Mouse (Mus musculus): ENCODE measurements around the gene Sphk2. TPM values are rescaled to one million over a fixed set of nuclear protein-coding genes. Genes with fewer than 3 reads are reported as not detected.

Sphk2 gene
- polyA plus RNA-seq, 1 experiment from 2014 or later: 26.5 TPM

GRCm38 (mm10) chr7:45742338-45742737, 24.5 kb upstream of the Sphk2 start:
- H3K9ac ChIP-seq: no peak overlapping the region

DNA sequence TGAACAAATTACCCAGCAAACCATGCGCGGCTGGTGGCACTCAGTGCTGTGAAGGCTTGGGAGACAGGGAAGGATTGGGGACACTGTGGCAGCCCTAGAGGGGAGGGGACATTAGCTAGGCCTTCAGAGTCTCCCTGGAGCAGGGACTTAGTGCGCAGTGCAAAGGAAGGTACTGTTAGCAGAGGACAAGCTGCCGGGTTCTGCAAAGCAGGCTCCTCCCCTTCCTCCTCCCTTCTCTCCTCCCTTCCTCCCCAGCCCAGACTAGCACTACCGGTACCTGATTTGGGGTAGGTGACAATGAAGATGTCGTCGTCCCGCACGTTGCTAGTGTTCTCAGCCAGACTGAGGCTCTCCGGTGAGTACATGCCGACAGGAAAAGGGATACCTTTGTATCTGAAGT, 24.0 kb upstream of the Sphk2 start:
- 28% methylated on average over 11 of the region's 11 CpGs for WGBS
- Histone ChIP-seq H3K36me3 (no peaks in the 10 kb centered on the region), H3K27ac (0 out of 2 replicates have a peak overlapping the region, but pooled peaks have one; percentile 0), H3K9me3 (no peaks in the 10 kb centered on the region), H3K4me3 (peak overlapping the region; percentile 33), H3K27me3 (no peaks in the 10 kb centered on the region), H3K4me2 (peak overlapping the region; percentile 53), H3K9ac (no peak overlapping the region), H3K4me1 (peaks cover 9% of the 10 kb centered on the region; the same call in 1 of the 2 replicates)
- 0 out of 2 replicates have a peak, but pooled peaks have one; percentile 66 for ATAC-seq (ENCODE audit: borderline replicate concordance, extremely low read depth, low FRiP score, low TSS enrichment)

More at GRCm38 (mm10) chr7:45742338-45742737, 24.5 kb upstream of the Sphk2 start:
- WGBS: 26% methylated on average over 19 of the region's 19 CpGs
- Histone ChIP-seq H3K27ac (0 out of 2 replicates have a peak overlapping the region, but pooled peaks have one; percentile 0), H3K4me2 (peak overlapping the region; percentile 53), H3K36me3 (no peaks in the 10 kb centered on the region), H3K27me3 (no peaks in the 10 kb centered on the region), H3K4me1 (peaks cover 9% of the 10 kb centered on the region; the same call in 1 of the 2 replicates), H3K9me3 (no peaks in the 10 kb centered on the region), H3K4me3 (peak overlapping the region; percentile 33)
- 0 out of 2 replicates have a peak, but pooled peaks have one; percentile 35 for ATAC-seq (ENCODE audit: borderline replicate concordance, extremely low read depth, low FRiP score, low TSS enrichment)

DNA sequence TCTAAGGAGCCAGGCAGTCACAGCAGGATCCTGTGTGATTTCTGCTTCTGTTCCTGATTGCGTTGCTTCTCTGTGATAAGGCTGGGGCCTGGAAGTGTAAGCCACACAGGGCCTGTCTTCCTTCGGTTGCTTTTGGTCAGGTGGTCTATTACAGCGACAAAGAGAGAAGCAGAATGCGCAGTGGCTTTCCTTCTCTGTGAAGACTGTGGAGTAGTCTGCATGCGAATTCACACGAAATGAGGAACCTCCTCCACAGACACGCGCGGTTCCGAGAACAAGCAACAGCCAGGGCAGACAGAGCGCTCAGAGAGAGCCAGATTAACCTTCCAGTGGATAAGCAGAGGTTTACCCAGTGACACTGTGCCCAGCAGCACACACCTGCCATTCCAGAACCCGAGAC, 23.5 kb upstream of the Sphk2 start:
- WGBS: 77% methylated on average over 12 of the region's 12 CpGs
- H3K4me1 ChIP-seq: peaks cover 9% of the 10 kb centered on the region; the same call in 1 of the 2 replicates
- H3K27me3 ChIP-seq: no peaks in the 10 kb centered on the region
- no peaks in the 10 kb centered on the region for H3K36me3 ChIP-seq
- H3K9me3 ChIP-seq: no peaks in the 10 kb centered on the region
- no peak overlapping the region for H3K27ac ChIP-seq
- peak overlapping the region; percentile 53 for H3K4me2 ChIP-seq
- H3K4me3 ChIP-seq: no peak overlapping the region
- ATAC-seq (ENCODE audit: borderline replicate concordance, extremely low read depth, low FRiP score, low TSS enrichment): no peak
- H3K9ac ChIP-seq: no peak overlapping the region

DNA sequence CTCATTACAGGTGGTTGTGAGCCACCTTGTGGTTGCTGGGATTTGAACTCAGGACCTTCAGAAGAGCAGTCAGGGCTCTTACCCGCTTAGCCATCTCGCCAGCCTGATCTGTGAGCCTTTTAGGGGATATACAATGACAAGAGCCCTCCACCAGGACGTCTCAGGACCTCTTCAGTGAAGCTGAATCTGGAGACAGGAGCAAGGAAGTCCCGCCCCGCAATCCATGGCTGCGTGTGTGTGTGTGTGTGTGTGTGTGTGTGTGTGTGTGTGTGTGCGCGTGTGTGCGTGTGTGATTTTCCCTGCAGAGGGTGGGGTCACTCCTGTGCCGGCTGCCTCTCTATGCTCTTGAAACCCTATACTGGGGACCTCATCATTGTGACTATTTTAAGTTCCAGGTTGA, 22.0 kb upstream of the Sphk2 start:
- ATAC-seq (ENCODE audit: borderline replicate concordance, extremely low read depth, low FRiP score, low TSS enrichment): no peak
- 57% methylated on average over 10 of the region's 10 CpGs for WGBS
- H3K4me1 ChIP-seq: peaks cover 9% of the 10 kb centered on the region; the same call in 1 of the 2 replicates
- no peaks in the 10 kb centered on the region for H3K36me3 ChIP-seq
- H3K4me3 ChIP-seq: no peak overlapping the region
- no peaks in the 10 kb centered on the region for H3K27me3 ChIP-seq
- H3K9me3 ChIP-seq: no peaks in the 10 kb centered on the region
- no peak overlapping the region for H3K9ac ChIP-seq
- H3K4me2 ChIP-seq: no peak overlapping the region
- H3K27ac ChIP-seq: no peak overlapping the region

DNA sequence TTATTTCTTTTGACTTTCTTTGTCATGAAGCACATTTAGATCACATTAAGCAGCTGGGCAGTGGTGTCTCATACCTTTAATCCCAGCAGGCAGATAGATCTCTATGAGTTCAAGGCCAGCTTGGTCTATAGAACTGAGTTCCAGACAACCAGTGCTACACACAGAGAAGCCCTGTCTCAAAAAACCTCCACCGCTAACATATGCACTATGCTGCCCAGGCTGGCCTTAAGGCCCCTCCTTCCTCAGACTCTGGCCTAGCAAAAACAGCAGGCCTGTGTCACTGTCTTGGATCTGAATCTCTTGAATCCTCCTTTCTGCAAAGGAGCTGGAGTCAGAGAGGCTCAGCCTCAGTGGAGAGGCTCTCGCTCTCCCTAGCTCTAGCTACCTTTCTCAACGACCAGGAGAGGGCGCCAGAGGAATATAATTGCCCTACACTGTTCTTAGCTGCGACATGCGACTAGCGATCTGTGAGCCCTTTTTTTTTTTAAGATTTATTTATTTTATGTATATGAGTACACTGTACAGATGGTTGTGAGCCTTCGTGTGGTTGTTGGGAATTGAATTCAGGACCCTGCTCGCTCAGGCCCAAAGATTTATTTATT, 21.5 kb upstream of the Sphk2 start:
- no peak overlapping the region for H3K4me3 ChIP-seq
- H3K4me1 ChIP-seq: peaks cover 9% of the 10 kb centered on the region; the same call in 1 of the 2 replicates
- no peaks in the 10 kb centered on the region for H3K9me3 ChIP-seq
- no peaks in the 10 kb centered on the region for H3K27me3 ChIP-seq
- ATAC-seq (ENCODE audit: borderline replicate concordance, extremely low read depth, low FRiP score, low TSS enrichment): peak; percentile 73
- no peak overlapping the region for H3K9ac ChIP-seq
- H3K27ac ChIP-seq: no peak overlapping the region
- 7% methylated on average over 9 of the region's 9 CpGs for WGBS
- H3K4me2 ChIP-seq: no peak overlapping the region
- no peaks in the 10 kb centered on the region for H3K36me3 ChIP-seq

GRCm38 (mm10) chr7:45733477-45733876, 15.7 kb upstream of the Sphk2 start:
- ATAC-seq (ENCODE audit: borderline replicate concordance, extremely low read depth, low FRiP score, low TSS enrichment): no peak
- Histone ChIP-seq H3K36me3 (peaks cover 3% of the 10 kb centered on the region; the same call in 1 of the 2 replicates), H3K27ac (no peak overlapping the region), H3K4me2 (no peak overlapping the region), H3K4me3 (no peak overlapping the region), H3K9ac (no peak overlapping the region), H3K27me3 (no peaks in the 10 kb centered on the region), H3K4me1 (peaks cover 9% of the 10 kb centered on the region; the same call in 1 of the 2 replicates), H3K9me3 (no peaks in the 10 kb centered on the region)
- WGBS: 74% methylated on average over 5 of the region's 5 CpGs

- Histone ChIP-seq H3K36me3 (peaks cover 14% of the 10 kb centered on the region), H3K4me1 (peaks cover 9% of the 10 kb centered on the region; the same call in 1 of the 2 replicates), H3K9me3 (no peaks in the 10 kb centered on the region), H3K27ac (no peak overlapping the region), H3K4me3 (no peak overlapping the region), H3K27me3 (no peaks in the 10 kb centered on the region), H3K9ac (no peak overlapping the region), H3K4me2 (no peak overlapping the region)
- peak; percentile 31; the same call in 1 of the 2 replicates for ATAC-seq (ENCODE audit: borderline replicate concordance, extremely low read depth, low FRiP score, low TSS enrichment)
- WGBS: 16% methylated on average over 16 of the region's 16 CpGs
Measured at GRCm38 (mm10) chr7:45730727-45731431, 13.1 kb upstream of the Sphk2 start.

DNA sequence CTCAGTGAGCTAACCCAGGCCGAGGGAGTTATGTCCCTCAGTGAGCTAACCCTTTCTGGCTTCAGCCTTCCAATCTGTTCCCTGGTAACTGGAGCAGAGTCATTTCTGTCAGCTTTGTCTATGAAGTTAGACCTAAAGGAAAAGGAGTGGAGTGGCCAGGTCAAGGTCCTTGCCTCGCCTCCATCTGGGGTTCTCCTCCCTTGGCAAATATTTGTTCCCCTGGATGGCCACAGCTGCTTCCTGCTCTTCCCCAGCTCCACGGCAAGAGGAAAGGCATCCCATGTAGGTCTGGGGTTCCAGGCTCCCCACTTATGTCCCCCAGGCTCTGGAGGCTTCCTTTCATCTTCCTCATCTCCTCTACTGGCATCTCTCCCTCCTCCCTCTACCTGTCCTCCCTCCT, 9.8 kb upstream of the Sphk2 start:
- H3K27me3 ChIP-seq: no peaks in the 10 kb centered on the region
- WGBS: 61% methylated on average over 3 of the region's 3 CpGs
- H3K4me1 ChIP-seq: peaks cover 9% of the 10 kb centered on the region; the same call in 1 of the 2 replicates
- H3K27ac ChIP-seq: no peak overlapping the region
- H3K9me3 ChIP-seq: no peaks in the 10 kb centered on the region
- no peak for ATAC-seq (ENCODE audit: borderline replicate concordance, extremely low read depth, low FRiP score, low TSS enrichment)
- H3K9ac ChIP-seq: no peak overlapping the region
- H3K4me2 ChIP-seq: no peak overlapping the region
- peaks cover 45% of the 10 kb centered on the region for H3K36me3 ChIP-seq
- H3K4me3 ChIP-seq: no peak overlapping the region

GRCm38 (mm10) chr7:45726419-45726818, 8.6 kb upstream of the Sphk2 start:
- no peak for ATAC-seq (ENCODE audit: borderline replicate concordance, extremely low read depth, low FRiP score, low TSS enrichment)
- H3K27ac ChIP-seq: no peak overlapping the region

GRCm38 (mm10) chr7:45725713-45726112, 7.9 kb upstream of the Sphk2 start, which contains the start of gene Spaca4:
TSS of gene Spaca4 (minus strand) at chr7:45725813.
- Histone ChIP-seq H3K27ac (no peak within 1 kb of the TSS), H3K9me3 (no peaks in the 10 kb centered on the region), H3K4me2 (no peak within 1 kb of the TSS), H3K4me3 (no peak within 1 kb of the TSS), H3K27me3 (no peaks in the 10 kb centered on the region), H3K36me3 (peaks cover 63% of the 10 kb centered on the region), H3K4me1 (peaks cover 7% of the 10 kb centered on the region), H3K9ac (no peak within 1 kb of the TSS)
- 89% methylated on average over 11 of the region's 11 CpGs for WGBS
- ATAC-seq (ENCODE audit: borderline replicate concordance, extremely low read depth, low FRiP score, low TSS enrichment): no peak

More at GRCm38 (mm10) chr7:45726419-45726818, 8.6 kb upstream of the Sphk2 start:
- Histone ChIP-seq H3K4me2 (no peak overlapping the region), H3K4me1 (peaks cover 9% of the 10 kb centered on the region; the same call in 1 of the 2 replicates), H3K4me3 (no peak overlapping the region), H3K27me3 (no peaks in the 10 kb centered on the region), H3K9me3 (no peaks in the 10 kb centered on the region), H3K36me3 (peaks cover 57% of the 10 kb centered on the region), H3K9ac (no peak overlapping the region)
- WGBS: 90% methylated on average over 10 of the region's 10 CpGs

DNA sequence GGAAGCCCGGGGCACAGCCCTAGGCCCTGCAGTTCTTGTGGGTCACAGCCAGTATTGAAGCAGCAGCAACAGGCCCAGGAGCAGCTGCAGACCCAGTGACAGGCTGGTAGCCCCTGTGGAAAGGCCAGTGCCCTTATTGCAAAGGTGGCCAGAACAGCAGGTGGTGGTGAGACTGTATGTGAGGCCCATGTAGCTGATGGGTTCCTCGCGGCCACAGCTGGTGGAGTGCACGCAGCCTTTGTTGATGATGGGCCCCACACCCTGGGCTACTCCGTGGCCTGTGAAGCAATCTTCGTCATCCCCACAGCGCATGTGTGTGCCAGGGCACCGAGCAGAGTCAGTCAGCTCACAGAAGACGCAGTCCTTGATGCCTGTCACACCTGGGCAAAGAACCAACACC, 7.3 kb upstream of the Sphk2 start:
- WGBS: 84% methylated on average over 9 of the region's 9 CpGs

DNA sequence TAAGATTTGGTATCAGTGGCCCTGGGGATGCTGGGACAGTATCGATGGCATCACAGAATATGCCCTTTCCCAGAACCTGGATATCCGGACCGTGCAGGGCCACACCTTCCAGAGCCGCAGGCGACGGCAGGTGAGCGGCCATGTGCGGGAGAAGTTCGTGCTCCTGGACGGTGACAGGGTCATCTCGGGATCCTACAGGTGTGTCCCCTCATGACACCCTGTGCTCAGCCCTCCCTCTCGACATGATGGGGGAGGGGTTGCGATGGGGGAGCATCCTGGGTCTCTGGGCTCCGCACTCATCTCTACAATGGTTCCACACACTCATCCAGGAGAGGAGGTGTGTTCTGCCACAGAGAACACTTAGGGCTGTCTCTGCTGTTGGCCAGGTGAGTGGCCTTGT, 6.0 kb upstream of the Sphk2 start:
- H3K4me1 ChIP-seq: peaks cover 23% of the 10 kb centered on the region
- H3K4me2 ChIP-seq: no peak overlapping the region
- H3K4me3 ChIP-seq: no peak overlapping the region
- no peak overlapping the region for H3K9ac ChIP-seq
- ATAC-seq (ENCODE audit: borderline replicate concordance, extremely low read depth, low FRiP score, low TSS enrichment): no peak
- no peaks in the 10 kb centered on the region for H3K9me3 ChIP-seq
- no peak overlapping the region for H3K27ac ChIP-seq
- H3K27me3 ChIP-seq: no peaks in the 10 kb centered on the region
- H3K36me3 ChIP-seq: peaks cover 78% of the 10 kb centered on the region
- 91% methylated on average over 14 of the region's 14 CpGs for WGBS

More for the DNA sequence above, 7.3 kb upstream of the Sphk2 start:
- ATAC-seq (ENCODE audit: borderline replicate concordance, extremely low read depth, low FRiP score, low TSS enrichment): no peak
- Histone ChIP-seq H3K9ac (no peak overlapping the region), H3K4me3 (no peak overlapping the region), H3K27me3 (no peaks in the 10 kb centered on the region), H3K36me3 (peaks cover 69% of the 10 kb centered on the region), H3K4me1 (peaks cover 9% of the 10 kb centered on the region), H3K4me2 (no peak overlapping the region), H3K27ac (no peak overlapping the region), H3K9me3 (no peaks in the 10 kb centered on the region)
